8 mouse cellular contexts compared by ENCODE assay signal in the genomic region with DNA sequence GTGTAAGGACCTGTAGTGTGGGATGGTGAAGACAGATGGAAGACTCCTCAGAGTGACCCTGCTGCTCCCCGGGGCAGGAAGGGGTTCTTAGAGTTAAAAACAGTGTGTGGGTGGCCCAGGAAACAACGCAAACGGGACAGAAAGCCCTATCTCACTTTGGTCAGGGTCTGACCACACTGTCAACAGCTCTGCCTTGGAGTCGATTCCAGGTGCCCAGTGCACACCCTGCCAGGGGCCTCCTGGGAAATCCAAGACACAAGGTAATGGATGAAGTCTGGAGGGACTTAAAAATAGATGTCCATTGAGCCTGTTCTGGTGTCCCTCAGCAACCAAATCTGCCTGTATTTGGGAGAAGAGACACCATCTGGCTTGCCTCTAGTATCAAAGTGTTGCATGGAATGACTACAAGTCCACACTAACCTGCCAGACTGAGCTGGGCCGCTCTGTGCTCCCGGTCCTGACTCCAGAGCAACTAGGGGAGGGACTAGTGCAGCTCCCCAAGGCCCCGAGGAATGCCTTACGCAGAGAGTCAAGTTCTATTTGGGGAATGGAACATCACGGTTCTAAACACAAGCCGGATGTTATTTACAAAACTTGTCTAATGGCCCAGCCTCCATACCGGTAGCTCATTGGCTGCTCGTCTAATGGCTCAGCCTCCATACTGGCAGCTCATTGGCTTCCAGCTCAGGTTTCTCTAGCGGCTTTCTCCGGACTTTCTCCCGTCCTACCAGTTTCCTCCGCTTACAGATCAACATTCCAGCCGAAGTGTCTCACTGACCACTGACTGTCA. TPM values are rescaled to one million over a fixed set of nuclear protein-coding genes. Genes with fewer than 3 reads are reported as not detected.
DNase-seq lines count a peak whose midpoint lies in the region; ATAC-seq lines count a peak whose summit lies in the region.

No protein-coding gene starts in this region.

- peaks cover 19% of the 10 kb centered on the region for H3K27me3 ChIP-seq in erythroblast, embryonic 14.5 days (ENCODE audit: control insufficient read depth)
- H3K27me3 ChIP-seq in heart, embryonic 13.5 days (replicated peaks): no peaks in the 10 kb centered on the region
- H3K27me3 ChIP-seq in kidney, embryonic 16.5 days (ENCODE audit: insufficient read depth, low read length): no peaks in the 10 kb centered on the region
- peaks cover 11% of the 10 kb centered on the region; the same call in 1 of the 2 replicates for H3K27me3 ChIP-seq in liver, embryonic 12.5 days (replicated peaks)
- no peaks in the 10 kb centered on the region for H3K27me3 ChIP-seq in stomach, embryonic 16.5 days (ENCODE audit: control insufficient read depth, insufficient read depth, low read length)

- peak overlapping the region; percentile 85 for H3K9ac ChIP-seq in heart, embryonic 13.5 days
- H3K9ac ChIP-seq in kidney, embryonic 16.5 days (replicated peaks; ENCODE audit: low read length): peak overlapping the region; percentile 68
- peak overlapping the region; percentile 80 for H3K9ac ChIP-seq in liver, embryonic 12.5 days
- peak overlapping the region; percentile 69 for H3K9ac ChIP-seq in stomach, embryonic 16.5 days (ENCODE audit: low read length)

- no peaks in the 10 kb centered on the region for H3K9me3 ChIP-seq in erythroblast, embryonic 14.5 days (ENCODE audit: control insufficient read depth, low read length)
- H3K9me3 ChIP-seq in heart, embryonic 13.5 days: no peaks in the 10 kb centered on the region
- no peaks in the 10 kb centered on the region for H3K9me3 ChIP-seq in kidney, embryonic 16.5 days (ENCODE audit: low read length)
- H3K9me3 ChIP-seq in liver, embryonic 12.5 days (replicated peaks): no peaks in the 10 kb centered on the region
- no peaks in the 10 kb centered on the region for H3K9me3 ChIP-seq in stomach, embryonic 16.5 days (replicated peaks; ENCODE audit: control insufficient read depth, low read length)

- ATAC-seq in heart, embryonic 13.5 days (ENCODE audit: extremely low read depth, insufficient number of reproducible peaks, low FRiP score, low TSS enrichment): peak; percentile 75
- ATAC-seq in kidney, embryonic 16.5 days (ENCODE audit: low FRiP score, low TSS enrichment): peak; percentile 91
- peak; percentile 92 for ATAC-seq in liver, embryonic 12.5 days
- ATAC-seq in stomach, embryonic 16.5 days (ENCODE audit: insufficient read depth, low FRiP score): peak; percentile 87

- peak overlapping the region; percentile 68 for H3K4me3 ChIP-seq in erythroblast, embryonic 14.5 days (replicated peaks)
- H3K4me3 ChIP-seq in heart, embryonic 13.5 days: peak overlapping the region; percentile 52
- peak overlapping the region; percentile 48 for H3K4me3 ChIP-seq in kidney, embryonic 16.5 days (ENCODE audit: low read length)
- H3K4me3 ChIP-seq in liver, embryonic 12.5 days: peak overlapping the region; percentile 64
- peak overlapping the region; percentile 45 for H3K4me3 ChIP-seq in stomach, embryonic 16.5 days (replicated peaks; ENCODE audit: low read length)

- peak overlapping the region; percentile 99 for H3K27ac ChIP-seq in heart, embryonic 13.5 days (replicated peaks)
- H3K27ac ChIP-seq in kidney, embryonic 16.5 days (ENCODE audit: low read length): peak overlapping the region; percentile 97
- peak overlapping the region; percentile 95 for H3K27ac ChIP-seq in liver, embryonic 12.5 days
- H3K27ac ChIP-seq in stomach, embryonic 16.5 days (ENCODE audit: low read length): peak overlapping the region; percentile 98

- peak overlapping the region; percentile 78 for H3K4me2 ChIP-seq in heart, embryonic 13.5 days
- H3K4me2 ChIP-seq in kidney, embryonic 16.5 days (replicated peaks; ENCODE audit: low read depth, low read length): peak overlapping the region; percentile 71
- H3K4me2 ChIP-seq in liver, embryonic 12.5 days: peak overlapping the region; percentile 78
- peak overlapping the region; percentile 57 for H3K4me2 ChIP-seq in stomach, embryonic 16.5 days (ENCODE audit: low read depth, low read length)

- peaks cover 3% of the 10 kb centered on the region; the same call in 1 of the 2 replicates for H3K36me3 ChIP-seq in erythroblast, embryonic 14.5 days (ENCODE audit: control insufficient read depth)
- no peaks in the 10 kb centered on the region for H3K36me3 ChIP-seq in heart, embryonic 13.5 days
- H3K36me3 ChIP-seq in kidney, embryonic 16.5 days (ENCODE audit: insufficient read depth, low read length): no peaks in the 10 kb centered on the region
- no peaks in the 10 kb centered on the region for H3K36me3 ChIP-seq in liver, embryonic 12.5 days
- H3K36me3 ChIP-seq in stomach, embryonic 16.5 days (ENCODE audit: control insufficient read depth, insufficient read depth, low read length): no peaks in the 10 kb centered on the region

- peak; percentile 90 for DNase-seq in CD4-positive, CD25-positive, alpha-beta regulatory T cell, adult 2 months (ENCODE audit: low read depth, low spot score)
- DNase-seq in adrenal gland, postnatal 4 days (ENCODE audit: low spot score in 2 of 2): peak; percentile 48 to 64
- DNase-seq in naive thymus-derived CD4-positive, alpha-beta T cell, adult 2 months (ENCODE audit: low read depth): peak; percentile 84

- peaks cover 83% of the 10 kb centered on the region for H3K4me1 ChIP-seq in erythroblast, embryonic 14.5 days (ENCODE audit: control insufficient read depth)
- peaks cover 79% of the 10 kb centered on the region for H3K4me1 ChIP-seq in heart, embryonic 13.5 days
- H3K4me1 ChIP-seq in kidney, embryonic 16.5 days (ENCODE audit: insufficient read depth, low read length): peaks cover 49% of the 10 kb centered on the region
- peaks cover 66% of the 10 kb centered on the region for H3K4me1 ChIP-seq in liver, embryonic 12.5 days
- peaks cover 60% of the 10 kb centered on the region for H3K4me1 ChIP-seq in stomach, embryonic 16.5 days (ENCODE audit: control insufficient read depth, insufficient read depth, low read length)

- 0% methylated on average over 17 of the region's 17 CpGs for WGBS in heart, embryonic 13.5 days
- WGBS in kidney, embryonic 16.5 days: 3% methylated on average over 17 of the region's 17 CpGs
- 3% methylated on average over 17 of the region's 17 CpGs for WGBS in liver, embryonic 12.5 days (ENCODE audit: insufficient replicate concordance)
- WGBS in stomach, embryonic 16.5 days: under 1% methylated on average over 17 of the region's 17 CpGs

RNA-seq across cellular contexts. Expression of gene Chit1, which starts 12.1 kb away (rescaled TPM):
- not detected for total RNA-seq in adrenal gland, postnatal 4 days (2021)
- not detected in 2 replicates for polyA plus RNA-seq in erythroblast, embryonic 14.5 days (2012)
- 0.59 and 0.75 TPM in 2 replicates for polyA plus RNA-seq in heart, embryonic 13.5 days (2015; fragmentation: Nextera tagmentation; extraction: Ambion mirVana)
- 0.17 and 0.21 TPM in 2 replicates for polyA plus RNA-seq in kidney, embryonic 16.5 days (2015; fragmentation: Nextera tagmentation; extraction: Ambion mirVana)
- 0.07 and 0.12 TPM in 2 replicates for polyA plus RNA-seq in liver, embryonic 12.5 days (2016; fragmentation: Nextera tagmentation; extraction: Ambion mirVana)
- 4.8 and 8.4 TPM in 2 replicates for polyA plus RNA-seq in stomach, embryonic 16.5 days (2015; fragmentation: Nextera tagmentation; extraction: Ambion mirVana)

RNA-seq across cellular contexts. Expression of gene Btg2, which starts 20.0 kb away (rescaled TPM):
- total RNA-seq in adrenal gland, postnatal 4 days (2021): 10 to 100 TPM; 25.6 to 27.8 TPM
- 13.2 and 14.8 TPM in 2 replicates for polyA plus RNA-seq in erythroblast, embryonic 14.5 days (2012)
- 33.1 and 37.0 TPM in 2 replicates for polyA plus RNA-seq in heart, embryonic 13.5 days (2015; fragmentation: Nextera tagmentation; extraction: Ambion mirVana)
- polyA plus RNA-seq in kidney, embryonic 16.5 days (2015; fragmentation: Nextera tagmentation; extraction: Ambion mirVana): 36.2 and 38.2 TPM in 2 replicates
- 78.2 and 80.8 TPM in 2 replicates for polyA plus RNA-seq in liver, embryonic 12.5 days (2016; fragmentation: Nextera tagmentation; extraction: Ambion mirVana)
- polyA plus RNA-seq in stomach, embryonic 16.5 days (2015; fragmentation: Nextera tagmentation; extraction: Ambion mirVana): 98.5 and 110 TPM in 2 replicates

Comparison
In these comparisons a context has a peak if more than half of its experiments do, and no peak if none do; other contexts are left out.
1. Peak in every context shown above with its lines: DNase-seq, ATAC-seq, H3K4me3 ChIP-seq and H3K27ac ChIP-seq.